Mouse (Mus musculus): ENCODE data around the gene Arfip1. TPM values are rescaled to one million over a fixed set of nuclear protein-coding genes. Genes with fewer than 3 reads are reported as not detected.
A peak's percentile ranks its signal among the peaks of the same experiment; 100 is the strongest.

The Arfip1 gene
- polyA plus RNA-seq, 1 experiment from 2014 or later: 58.2 TPM

- no peak for ATAC-seq (ENCODE audit: insufficient read depth)
- 14% methylated on average over 5 of the region's 5 CpGs for WGBS
- peak; percentile 53 for DNase-seq
- peaks cover under 1% of the 10 kb centered on the region; the same call in 1 of the 2 replicates for H3K27me3 ChIP-seq (ENCODE audit: insufficient read depth, low read length)
- peak overlapping the region; percentile 41 for H3K4me2 ChIP-seq
- no peak for TF ChIP-seq CTCF (IDR thresholded peaks at IDR 0.05; ENCODE audit: low read depth)
- H3K9ac ChIP-seq: peak overlapping the region; percentile 35
- 0 out of 2 replicates have a peak overlapping the region, but pooled peaks have one; percentile 1 for H3K4me3 ChIP-seq (ENCODE audit: low read depth, low read length)
- H3K36me3 ChIP-seq (ENCODE audit: insufficient read depth): no peaks in the 10 kb centered on the region
- H3K9me3 ChIP-seq (ENCODE audit: low read depth, low read length): no peaks in the 10 kb centered on the region
- peaks cover 24% of the 10 kb centered on the region for H3K4me1 ChIP-seq (ENCODE audit: insufficient read depth)
- peak overlapping the region; percentile 66; the same call in 1 of the 2 replicates for H3K27ac ChIP-seq (ENCODE audit: low read depth)
Observed at GRCm38 (mm10) chr3:84472955-84473354, 109.5 kb downstream of the Arfip1 start.

DNA sequence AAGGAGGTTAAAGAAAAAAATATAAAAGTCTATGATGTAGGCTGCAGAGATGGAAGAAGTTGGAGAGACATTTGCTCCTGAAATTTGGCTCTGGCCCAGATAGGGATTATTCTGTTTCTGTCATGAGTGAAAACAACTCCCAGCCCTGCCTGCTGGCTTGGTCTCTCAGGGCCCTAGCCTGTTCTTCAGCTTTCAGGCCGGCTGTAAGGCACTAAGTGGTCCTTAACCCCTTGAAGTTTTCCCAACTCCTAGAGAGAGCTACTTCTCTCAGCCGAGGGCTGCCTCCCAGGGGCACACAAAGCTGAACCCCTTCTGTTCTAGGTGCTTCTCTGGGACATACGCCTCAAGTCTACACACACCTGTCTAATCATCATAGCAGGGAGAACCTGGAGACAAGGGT, 109.9 kb downstream of the Arfip1 start:
- peak overlapping the region; percentile 66; the same call in 1 of the 2 replicates for H3K27ac ChIP-seq (ENCODE audit: low read depth)
- DNase-seq (peak; percentile 74), ATAC-seq (ENCODE audit: insufficient read depth) (peak; percentile 60)
- peak overlapping the region; percentile 41 for H3K4me2 ChIP-seq
- no peak for TF ChIP-seq CTCF (IDR thresholded peaks at IDR 0.05; ENCODE audit: low read depth)
- H3K27me3 ChIP-seq (ENCODE audit: insufficient read depth, low read length): no peaks in the 10 kb centered on the region
- H3K4me1 ChIP-seq (ENCODE audit: insufficient read depth): peaks cover 28% of the 10 kb centered on the region
- no peaks in the 10 kb centered on the region for H3K9me3 ChIP-seq (ENCODE audit: low read depth, low read length)
- peak overlapping the region; percentile 35 for H3K9ac ChIP-seq
- 0 out of 2 replicates have a peak overlapping the region, but pooled peaks have one; percentile 1 for H3K4me3 ChIP-seq (ENCODE audit: low read depth, low read length)
- no peaks in the 10 kb centered on the region for H3K36me3 ChIP-seq (ENCODE audit: insufficient read depth)
- WGBS: 17% methylated on average over 3 of the region's 3 CpGs

GRCm38 (mm10) chr3:84471146-84471545, 111.3 kb downstream of the Arfip1 start:
- no peak overlapping the region for H3K27ac ChIP-seq (ENCODE audit: low read depth)
- WGBS: 49% methylated on average over 4 of the region's 4 CpGs

GRCm38 (mm10) chr3:84468111-84468453, 114.3 kb downstream of the Arfip1 start:
- ATAC-seq (ENCODE audit: insufficient read depth) (no peak), DNase-seq (no peak)
- WGBS: 34% methylated on average over 4 of the region's 4 CpGs
- no peak for TF ChIP-seq CTCF (IDR thresholded peaks at IDR 0.05; ENCODE audit: low read depth)
- H3K27me3 ChIP-seq (ENCODE audit: insufficient read depth, low read length): no peaks in the 10 kb centered on the region
- H3K4me1 ChIP-seq (ENCODE audit: insufficient read depth): peaks cover 18% of the 10 kb centered on the region
- H3K4me2 ChIP-seq: no peak overlapping the region
- no peak overlapping the region for H3K9ac ChIP-seq
- H3K4me3 ChIP-seq (ENCODE audit: low read depth, low read length): no peak overlapping the region
- H3K9me3 ChIP-seq (ENCODE audit: low read depth, low read length): no peaks in the 10 kb centered on the region
- no peak overlapping the region for H3K27ac ChIP-seq (ENCODE audit: low read depth)
- 0 out of 2 replicates have a peak, but pooled peaks cover 3% of the 10 kb centered on the region for H3K36me3 ChIP-seq (ENCODE audit: insufficient read depth)

More at GRCm38 (mm10) chr3:84471146-84471545, 111.3 kb downstream of the Arfip1 start:
- DNase-seq (no peak), ATAC-seq (ENCODE audit: insufficient read depth) (no peak)
- no peak for TF ChIP-seq CTCF (IDR thresholded peaks at IDR 0.05; ENCODE audit: low read depth)
- Histone ChIP-seq H3K9ac (no peak overlapping the region), H3K4me2 (no peak overlapping the region), H3K9me3 (ENCODE audit: low read depth, low read length) (no peaks in the 10 kb centered on the region), H3K4me1 (ENCODE audit: insufficient read depth) (peaks cover 28% of the 10 kb centered on the region), H3K4me3 (ENCODE audit: low read depth, low read length) (no peak overlapping the region), H3K27me3 (ENCODE audit: insufficient read depth, low read length) (no peaks in the 10 kb centered on the region), H3K36me3 (ENCODE audit: insufficient read depth) (no peaks in the 10 kb centered on the region)

DNA sequence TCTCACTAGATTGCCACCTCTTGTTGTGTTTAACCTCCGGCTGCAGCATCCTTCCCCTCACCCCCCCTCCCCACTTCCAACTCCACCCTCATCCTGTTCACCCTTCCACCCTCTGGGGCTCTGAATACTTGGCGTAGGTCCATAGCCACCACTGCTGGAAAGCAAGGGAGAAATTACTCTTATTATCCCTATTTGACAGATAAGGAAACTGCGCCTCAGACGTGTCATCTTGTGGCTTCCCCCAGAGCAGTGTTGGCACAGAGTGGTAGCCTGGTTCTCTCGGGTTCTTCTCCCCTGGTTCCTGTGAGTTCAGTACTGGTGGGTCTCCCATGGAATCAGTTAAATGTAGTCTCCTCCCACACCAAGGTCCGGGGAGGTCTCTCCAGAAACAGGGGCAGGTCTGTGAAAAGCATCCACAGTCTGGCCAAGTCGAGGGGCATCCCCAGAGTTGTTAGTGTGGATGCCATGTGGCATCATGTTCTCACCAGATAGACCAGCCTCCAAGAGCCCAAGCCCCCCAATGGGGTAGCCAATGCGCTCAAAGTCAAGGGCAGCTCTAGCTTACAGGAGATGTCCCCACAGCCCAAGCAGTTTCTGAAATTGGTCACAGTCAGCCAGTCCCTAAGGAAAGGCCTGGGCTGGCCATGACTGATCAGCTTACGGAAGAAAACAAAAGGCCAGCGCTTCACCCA, 114.9 kb downstream of the Arfip1 start:
- no peak overlapping the region for H3K4me3 ChIP-seq (ENCODE audit: low read depth, low read length)
- H3K9me3 ChIP-seq (ENCODE audit: low read depth, low read length): no peaks in the 10 kb centered on the region
- DNase-seq (peak; percentile 74), ATAC-seq (ENCODE audit: insufficient read depth) (peak; percentile 50)
- TF ChIP-seq CTCF (IDR thresholded peaks at IDR 0.05; ENCODE audit: low read depth): no peak
- peaks cover 13% of the 10 kb centered on the region for H3K4me1 ChIP-seq (ENCODE audit: insufficient read depth)
- no peak overlapping the region for H3K27ac ChIP-seq (ENCODE audit: low read depth)
- 41% methylated on average over 10 of the region's 10 CpGs for WGBS
- H3K36me3 ChIP-seq (ENCODE audit: insufficient read depth): 0 out of 2 replicates have a peak, but pooled peaks cover 3% of the 10 kb centered on the region
- H3K4me2 ChIP-seq: no peak overlapping the region
- H3K9ac ChIP-seq: no peak overlapping the region
- no peaks in the 10 kb centered on the region for H3K27me3 ChIP-seq (ENCODE audit: insufficient read depth, low read length)

DNA sequence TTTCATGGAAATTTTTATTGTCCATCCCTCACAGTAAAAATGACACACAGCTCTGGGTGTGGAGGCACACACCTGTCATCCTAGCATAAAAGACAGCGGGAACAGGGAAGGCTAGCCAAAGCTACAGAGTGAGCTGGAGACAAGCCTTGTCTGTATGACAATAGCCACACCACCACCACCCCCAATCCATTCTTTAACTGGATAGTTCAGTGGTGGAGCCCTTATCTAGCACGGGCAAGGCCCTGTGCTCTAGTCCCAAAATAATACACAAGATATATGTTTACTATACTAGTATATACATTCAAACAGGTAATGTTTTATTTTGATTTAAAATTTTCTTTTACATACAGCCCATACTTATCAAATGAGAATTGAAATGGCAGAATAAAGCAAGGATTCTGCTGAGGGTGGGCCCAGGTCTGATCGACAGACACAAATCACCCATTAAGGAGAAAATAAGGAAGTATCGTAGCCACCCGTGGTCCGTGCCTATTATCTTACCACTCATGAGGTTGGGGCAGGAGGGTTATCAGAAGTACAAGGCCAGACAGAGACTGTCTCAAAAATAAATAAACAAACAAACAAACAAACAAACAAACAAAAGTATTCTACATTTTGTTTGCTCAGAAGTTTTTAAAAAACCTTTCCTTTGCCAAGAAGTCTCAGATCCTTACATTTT, 116.5 kb downstream of the Arfip1 start:
- no peak for TF ChIP-seq CTCF (IDR thresholded peaks at IDR 0.05; ENCODE audit: low read depth)
- H3K27me3 ChIP-seq (ENCODE audit: insufficient read depth, low read length): no peaks in the 10 kb centered on the region
- H3K4me3 ChIP-seq (ENCODE audit: low read depth, low read length): no peak overlapping the region
- no peak overlapping the region for H3K9ac ChIP-seq
- no peak overlapping the region for H3K27ac ChIP-seq (ENCODE audit: low read depth)
- H3K9me3 ChIP-seq (ENCODE audit: low read depth, low read length): no peaks in the 10 kb centered on the region
- 77% methylated on average over 6 of the region's 6 CpGs for WGBS
- H3K4me1 ChIP-seq (ENCODE audit: insufficient read depth): peaks cover 13% of the 10 kb centered on the region
- 0 out of 2 replicates have a peak, but pooled peaks cover 3% of the 10 kb centered on the region for H3K36me3 ChIP-seq (ENCODE audit: insufficient read depth)
- H3K4me2 ChIP-seq: no peak overlapping the region
- DNase-seq (no peak), ATAC-seq (ENCODE audit: insufficient read depth) (no peak)

DNA sequence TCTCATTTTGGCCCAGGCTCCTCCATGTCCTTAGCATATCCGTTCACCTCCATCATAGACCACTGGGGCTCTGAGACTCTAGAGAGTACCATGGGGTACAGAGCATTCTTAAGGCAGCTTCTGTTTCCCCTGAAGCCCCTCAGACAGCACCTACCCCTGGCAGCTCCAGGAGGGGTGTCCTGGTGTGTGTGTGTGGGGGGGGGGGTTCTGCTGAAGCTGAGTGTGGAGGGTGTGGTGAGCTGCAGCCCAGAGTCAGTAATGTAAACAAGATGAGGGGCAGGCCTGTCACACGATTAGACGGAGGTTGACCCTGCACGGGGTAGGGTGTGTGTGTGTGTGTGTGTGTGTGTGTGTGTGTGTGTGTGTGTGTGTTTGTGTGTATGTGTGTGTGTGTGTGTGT, 120.7 kb downstream of the Arfip1 start:
- no peak for DNase-seq
- no peak for TF ChIP-seq CTCF (IDR thresholded peaks at IDR 0.05; ENCODE audit: low read depth)

More for the DNA sequence above, 120.7 kb downstream of the Arfip1 start:
- H3K36me3 ChIP-seq (ENCODE audit: insufficient read depth): 0 out of 2 replicates have a peak, but pooled peaks cover 3% of the 10 kb centered on the region
- no peaks in the 10 kb centered on the region for H3K27me3 ChIP-seq (ENCODE audit: insufficient read depth, low read length)
- ATAC-seq (ENCODE audit: insufficient read depth): peak; percentile 43; the same call in 1 of the 2 replicates
- peaks cover 13% of the 10 kb centered on the region for H3K4me1 ChIP-seq (ENCODE audit: insufficient read depth)
- peak overlapping the region; percentile 47; the same call in 1 of the 2 replicates for H3K27ac ChIP-seq (ENCODE audit: low read depth)
- WGBS: 17% methylated on average over 4 of the region's 4 CpGs
- H3K9ac ChIP-seq: no peak overlapping the region
- no peak overlapping the region for H3K4me3 ChIP-seq (ENCODE audit: low read depth, low read length)
- H3K9me3 ChIP-seq (ENCODE audit: low read depth, low read length): no peaks in the 10 kb centered on the region
- H3K4me2 ChIP-seq: no peak overlapping the region; the same call in 1 of the 2 replicates

All from lung, embryonic 14.5 days (tissue).